Mouse (Mus musculus) liver, embryonic 14.5 days (tissue): ENCODE results near the gene Mpzl2. TPM values are rescaled to one million over a fixed set of nuclear protein-coding genes. Genes with fewer than 3 reads are reported as not detected.

Experiments
- ATAC-seq: fragments of 200-750 bp; cut with Nextera tagmentation; 2 replicates; pipeline ENCODE4 v1.8.0; 2017; ENCODE audit warnings: moderate number of reproducible peaks, mild to moderate bottlenecking, moderate library complexity; ENCODE audit not compliant: insufficient read depth
- DNase-seq, 3 experiments: peaks; one replicate each; pipeline ENCODE4 v3.0.0-alpha.2; 2012 to 2013; ENCODE audit warnings: low read depth in 3 of 3, low spot score in 3 of 3
- H3K27ac ChIP-seq: fragments of 300-500 bp; sonication (generic); 2 replicates; pipeline ENCODE4 v1.5.1; 2014; ENCODE audit warnings: moderate library complexity, mild to moderate bottlenecking, control low read depth, inconsistent platforms
- H3K27me3 ChIP-seq: fragments of 300-500 bp; sonication (generic); 2 replicates; pipeline ENCODE4 v1.6.1; 2014; ENCODE audit warnings: mild to moderate bottlenecking, low read length, moderate library complexity; ENCODE audit not compliant: control insufficient read depth, insufficient read depth
- H3K36me3 ChIP-seq: fragments of 300-500 bp; sonication (generic); replicated peaks from 2 replicates; pipeline ENCODE4 v1.6.1; 2014; ENCODE audit warnings: low read depth; ENCODE audit not compliant: control insufficient read depth, insufficient read depth
- H3K4me1 ChIP-seq, 2 experiments: fragments of 200-500 bp in 1 of 2; fragments of 300-500 bp in 1 of 2; sonication (generic) in 1 of 2; replicated peaks; 2 replicates each; pipeline ENCODE4 v1.6.1; 2012 to 2014; ENCODE audit warnings: antibody characterized with exemption in 1 of 2, inconsistent platforms in 1 of 2, low read length in 1 of 2; ENCODE audit not compliant: control insufficient read depth in 2 of 2, insufficient read depth in 2 of 2
- H3K4me2 ChIP-seq: fragments of 300-500 bp; sonication (generic); 2 replicates; pipeline ENCODE4 v1.6.1; 2014; ENCODE audit warnings: low read depth, mild to moderate bottlenecking, control low read depth, moderate library complexity
- H3K4me3 ChIP-seq, 2 experiments: fragments of 200-500 bp in 1 of 2; fragments of 300-500 bp in 1 of 2; sonication (generic) in 1 of 2; 2 replicates each; pipeline ENCODE4 v1.5.1; 2012 to 2014; ENCODE audit warnings: low read depth in 2 of 2, low read length in 2 of 2, mild to moderate bottlenecking in 2 of 2, control low read depth in 1 of 2, inconsistent platforms in 1 of 2, moderate library complexity in 1 of 2; ENCODE audit not compliant: insufficient read depth in 1 of 2
- H3K9ac ChIP-seq: fragments of 300-500 bp; sonication (generic); replicated peaks from 2 replicates; pipeline ENCODE4 v1.6.1; 2014; ENCODE audit warnings: mild to moderate bottlenecking, control low read depth, moderate library complexity
- H3K9me3 ChIP-seq: fragments of 300-500 bp; sonication (generic); 2 replicates; pipeline ENCODE4 v1.6.1; 2016; ENCODE audit warnings: low read length, mixed read lengths; ENCODE audit not compliant: control insufficient read depth
- CTCF ChIP-seq: IDR thresholded peaks from 2 replicates; pipeline ENCODE4 v1.5.1; 2016; ENCODE audit warnings: antibody characterized with exemption, low read depth, control low read depth
- EP300 ChIP-seq: IDR thresholded peaks from 2 replicates; pipeline ENCODE4 v1.6.1; 2016; ENCODE audit warnings: antibody characterized with exemption, low read depth
- WGBS: fragments of 180-500 bp; shearing (Covaris S2); extraction: QIAGEN DNeasy Blood & Tissue Kit; methylation state at CpG from one replicate; pipeline ENCODE4 v1.1.7; 2014; ENCODE audit not compliant: insufficient replicate concordance; 5-methylcytosine and 5-hydroxymethylcytosine counted together
- polyA plus RNA-seq, 2 experiments: library from polyadenylated mRNA; depleted of rRNA in 1 of 2; stranded (reverse) in 1 of 2; unstranded in 1 of 2; fragments of >200 nt; fragmentation: Nextera tagmentation in 1 of 2; extraction: Ambion mirVana in 1 of 2; gene quantifications; 2 replicates each; pipeline versions ENCODE4 v1.2.1 to v1.2.3; 2012 to 2014

Mpzl2 gene
- polyA plus RNA-seq, 2 experiments: 3.1 to 4.9 TPM

GRCm38 (mm10) chr9:45097877-45098276 is 58.3 kb downstream of the Mpzl2 start:
- no peak overlapping the region for H3K4me3 ChIP-seq
- ATAC-seq: no peak
- 60% methylated on average over 5 of the region's 5 CpGs for WGBS
- no peak overlapping the region for H3K9ac ChIP-seq
- DNase-seq: no peak
- no peaks in the 10 kb centered on the region for H3K36me3 ChIP-seq
- H3K4me2 ChIP-seq: no peak overlapping the region
- no peak for TF ChIP-seq EP300
- no peak overlapping the region for H3K27ac ChIP-seq
- no peaks in the 10 kb centered on the region for H3K27me3 ChIP-seq
- no peaks in the 10 kb centered on the region for H3K9me3 ChIP-seq
- no peaks in the 10 kb centered on the region for H3K4me1 ChIP-seq

GRCm38 (mm10) chr9:45098426-45098825 is 58.8 kb downstream of the Mpzl2 start:
- 10% methylated on average over 3 of the region's 3 CpGs for WGBS
- H3K9ac ChIP-seq: no peak overlapping the region
- TF ChIP-seq CTCF (no peak), EP300 (no peak)

GRCm38 (mm10) chr9:45102528-45102927 is 62.9 kb downstream of the Mpzl2 start:
- Histone ChIP-seq H3K9me3 (no peaks in the 10 kb centered on the region), H3K27me3 (no peaks in the 10 kb centered on the region), H3K9ac (no peak overlapping the region), H3K36me3 (no peaks in the 10 kb centered on the region), H3K4me3 (no peak overlapping the region), H3K4me2 (no peak overlapping the region), H3K27ac (no peak overlapping the region), H3K4me1 (peaks cover 0 to 7% of the 10 kb centered on the region in 2 experiments; a peak in 2 of 4 replicates)
- ATAC-seq: no peak
- TF ChIP-seq CTCF (no peak), EP300 (no peak)
- 59% methylated on average over 1 of the region's 1 CpGs for WGBS
- DNase-seq: no peak

More at GRCm38 (mm10) chr9:45098426-45098825, 58.8 kb downstream of the Mpzl2 start:
- Histone ChIP-seq H3K9me3 (no peaks in the 10 kb centered on the region), H3K27me3 (no peaks in the 10 kb centered on the region), H3K4me1 (no peaks in the 10 kb centered on the region), H3K27ac (no peak overlapping the region), H3K4me2 (no peak overlapping the region), H3K36me3 (no peaks in the 10 kb centered on the region), H3K4me3 (no peak overlapping the region)
- DNase-seq (no peak), ATAC-seq (no peak)

- no peak for ATAC-seq
Observed at GRCm38 (mm10) chr9:45103211-45103979, 63.8 kb downstream of the Mpzl2 start.

More at GRCm38 (mm10) chr9:45103211-45103979, 63.8 kb downstream of the Mpzl2 start:
- TF ChIP-seq CTCF: no peak
- no peak for TF ChIP-seq EP300
- peaks cover 0 to 7% of the 10 kb centered on the region in 2 experiments; a peak in 2 of 4 replicates for H3K4me1 ChIP-seq
- no peak overlapping the region for H3K9ac ChIP-seq
- no peak overlapping the region for H3K27ac ChIP-seq
- DNase-seq: no peak
- H3K9me3 ChIP-seq: no peaks in the 10 kb centered on the region
- 38% methylated on average over 11 of the region's 11 CpGs for WGBS
- no peak overlapping the region for H3K4me2 ChIP-seq
- H3K36me3 ChIP-seq: no peaks in the 10 kb centered on the region
- H3K4me3 ChIP-seq: no peak overlapping the region
- no peaks in the 10 kb centered on the region for H3K27me3 ChIP-seq

Other genes with a start within 250 kb of the Mpzl2 start
- 3.6 and 4.9 TPM in 2 replicates for gene Tmem25, start 240.5 kb upstream of the Mpzl2 start, polyA plus RNA-seq (2012; rRNA removed)
- 1.3 and 1.9 TPM in 2 replicates for gene Tmem25, start 240.5 kb upstream of the Mpzl2 start, polyA plus RNA-seq (2014; fragmentation: Nextera tagmentation; extraction: Ambion mirVana)
- gene Ttc36, start 236.7 kb upstream of the Mpzl2 start, polyA plus RNA-seq (2012; rRNA removed): 40.4 and 43.5 TPM in 2 replicates
- gene Ttc36, start 236.7 kb upstream of the Mpzl2 start, polyA plus RNA-seq (2014; fragmentation: Nextera tagmentation; extraction: Ambion mirVana): 72.0 and 77.4 TPM in 2 replicates
- gene Kmt2a, start 158.5 kb upstream of the Mpzl2 start, polyA plus RNA-seq (2012; rRNA removed): 2.3 and 3.0 TPM in 2 replicates
- 2.3 TPM in 2 replicates for gene Kmt2a, start 158.5 kb upstream of the Mpzl2 start, polyA plus RNA-seq (2014; fragmentation: Nextera tagmentation; extraction: Ambion mirVana)
- gene Atp5l, start 119.1 kb upstream of the Mpzl2 start, polyA plus RNA-seq (2012; rRNA removed): 261 and 418 TPM in 2 replicates
- 577 and 630 TPM in 2 replicates for gene Atp5l, start 119.1 kb upstream of the Mpzl2 start, polyA plus RNA-seq (2014; fragmentation: Nextera tagmentation; extraction: Ambion mirVana)
- gene Ube4a, start 74.2 kb upstream of the Mpzl2 start, polyA plus RNA-seq (2012; rRNA removed): 6.1 and 7.6 TPM in 2 replicates
- gene Ube4a, start 74.2 kb upstream of the Mpzl2 start, polyA plus RNA-seq (2014; fragmentation: Nextera tagmentation; extraction: Ambion mirVana): 11.6 and 13.1 TPM in 2 replicates
- 0.09 and 0.26 TPM in 2 replicates for gene Cd3g, start 59.4 kb upstream of the Mpzl2 start, polyA plus RNA-seq (2012; rRNA removed)
- gene Cd3g, start 59.4 kb upstream of the Mpzl2 start, polyA plus RNA-seq (2014; fragmentation: Nextera tagmentation; extraction: Ambion mirVana): 0.25 and 0.51 TPM in 2 replicates
- gene Cd3d, start 58.0 kb upstream of the Mpzl2 start, polyA plus RNA-seq (2012; rRNA removed): 0.02 TPM in 1 of 2 replicates, not detected in the other
- 0.32 TPM in 1 of 2 replicates, not detected in the other for gene Cd3d, start 58.0 kb upstream of the Mpzl2 start, polyA plus RNA-seq (2014; fragmentation: Nextera tagmentation; extraction: Ambion mirVana)
- not detected in 2 replicates for gene Cd3e, start 30.2 kb upstream of the Mpzl2 start, polyA plus RNA-seq (2012; rRNA removed)
- gene Cd3e, start 30.2 kb upstream of the Mpzl2 start, polyA plus RNA-seq (2014; fragmentation: Nextera tagmentation; extraction: Ambion mirVana): not detected in 2 replicates
- 0.33 and 0.44 TPM in 2 replicates for gene Mpzl3, start 15.4 kb downstream of the Mpzl2 start, polyA plus RNA-seq (2012; rRNA removed)
- gene Mpzl3, start 15.4 kb downstream of the Mpzl2 start, polyA plus RNA-seq (2014; fragmentation: Nextera tagmentation; extraction: Ambion mirVana): 0.51 and 1.0 TPM in 2 replicates
- 0.03 and 0.09 TPM in 2 replicates for gene Jaml, start 39.4 kb downstream of the Mpzl2 start, polyA plus RNA-seq (2012; rRNA removed)
- 0.21 and 0.25 TPM in 2 replicates for gene Jaml, start 39.4 kb downstream of the Mpzl2 start, polyA plus RNA-seq (2014; fragmentation: Nextera tagmentation; extraction: Ambion mirVana)
- 0.13 and 0.15 TPM in 2 replicates for gene Scn2b, start 78.0 kb downstream of the Mpzl2 start, polyA plus RNA-seq (2012; rRNA removed)
- 0.08 and 0.10 TPM in 2 replicates for gene Scn2b, start 78.0 kb downstream of the Mpzl2 start, polyA plus RNA-seq (2014; fragmentation: Nextera tagmentation; extraction: Ambion mirVana)
- 0.03 and 0.06 TPM in 2 replicates for gene Scn4b, start 98.6 kb downstream of the Mpzl2 start, polyA plus RNA-seq (2012; rRNA removed)
- 0.01 TPM in 1 of 2 replicates, not detected in the other for gene Scn4b, start 98.6 kb downstream of the Mpzl2 start, polyA plus RNA-seq (2014; fragmentation: Nextera tagmentation; extraction: Ambion mirVana)
- 0.04 TPM in 1 of 2 replicates, not detected in the other for gene BC049352, start 142.2 kb downstream of the Mpzl2 start, polyA plus RNA-seq (2012; rRNA removed)
- 0.11 TPM in 1 of 2 replicates, not detected in the other for gene BC049352, start 142.2 kb downstream of the Mpzl2 start, polyA plus RNA-seq (2014; fragmentation: Nextera tagmentation; extraction: Ambion mirVana)
- gene Tmprss4, start 164.3 kb downstream of the Mpzl2 start, polyA plus RNA-seq (2012; rRNA removed): 0.06 and 0.12 TPM in 2 replicates
- 0.05 TPM in 1 of 2 replicates, not detected in the other for gene Tmprss4, start 164.3 kb downstream of the Mpzl2 start, polyA plus RNA-seq (2014; fragmentation: Nextera tagmentation; extraction: Ambion mirVana)
- gene Il10ra, start 229.3 kb downstream of the Mpzl2 start, polyA plus RNA-seq (2012; rRNA removed): 1.2 and 1.4 TPM in 2 replicates
- gene Il10ra, start 229.3 kb downstream of the Mpzl2 start, polyA plus RNA-seq (2014; fragmentation: Nextera tagmentation; extraction: Ambion mirVana): 1.2 and 1.3 TPM in 2 replicates